Mouse (Mus musculus) midbrain, embryonic 10.5 days (tissue): ENCODE measurements at regions not wholly inside any gene's neighbourhood (a gene's known extent, or its start where the extent isn't known, plus 50 kb on each side); places are given as distances from the start of the nearest gene placed in this dataset.

Experiments used
- DNase-seq: peaks from one replicate; pipeline ENCODE4 v3.0.0-alpha.2; 2017; ENCODE audit warnings: low spot score
- H3K27ac ChIP-seq: fragments of 300-500 bp; sonication (generic); replicated peaks from 2 replicates; pipeline ENCODE4 v1.5.1; 2016; ENCODE audit warnings: mild to moderate bottlenecking
- H3K27me3 ChIP-seq: fragments of 300-500 bp; sonication (generic); 2 replicates; pipeline ENCODE4 v1.6.1; 2016; ENCODE audit warnings: low read depth, mild to moderate bottlenecking; ENCODE audit not compliant: poor library complexity, severe bottlenecking
- H3K36me3 ChIP-seq: fragments of 300-500 bp; sonication (generic); 2 replicates; pipeline ENCODE4 v1.6.1; 2016; ENCODE audit warnings: mild to moderate bottlenecking, moderate library complexity
- H3K4me1 ChIP-seq: fragments of 300-500 bp; sonication (generic); 2 replicates; pipeline ENCODE4 v1.6.1; 2016
- H3K4me3 ChIP-seq: fragments of 300-500 bp; sonication (generic); 2 replicates; pipeline ENCODE4 v1.5.1; 2016; ENCODE audit warnings: mild to moderate bottlenecking, moderate library complexity
- H3K9me3 ChIP-seq: fragments of 300-500 bp; sonication (generic); replicated peaks from 2 replicates; pipeline ENCODE4 v1.6.1; 2016; ENCODE audit warnings: mild to moderate bottlenecking
- WGBS: fragments of 180-500 bp; shearing (Covaris S2); methylation state at CpG from one replicate; pipeline ENCODE4 v1.1.7; 2016; 5-methylcytosine and 5-hydroxymethylcytosine counted together

GRCm38 (mm10) chr9:43908325-43908724, 134.9 kb upstream of the Thy1 start:
- Histone ChIP-seq H3K4me1 (peaks cover 10% of the 10 kb centered on the region), H3K4me3 (no peak overlapping the region), H3K27ac (no peak overlapping the region), H3K27me3 (no peaks in the 10 kb centered on the region), H3K9me3 (no peaks in the 10 kb centered on the region), H3K36me3 (no peaks in the 10 kb centered on the region)
- 84% methylated on average over 4 of the region's 4 CpGs for WGBS
- no peak for DNase-seq

DNA sequence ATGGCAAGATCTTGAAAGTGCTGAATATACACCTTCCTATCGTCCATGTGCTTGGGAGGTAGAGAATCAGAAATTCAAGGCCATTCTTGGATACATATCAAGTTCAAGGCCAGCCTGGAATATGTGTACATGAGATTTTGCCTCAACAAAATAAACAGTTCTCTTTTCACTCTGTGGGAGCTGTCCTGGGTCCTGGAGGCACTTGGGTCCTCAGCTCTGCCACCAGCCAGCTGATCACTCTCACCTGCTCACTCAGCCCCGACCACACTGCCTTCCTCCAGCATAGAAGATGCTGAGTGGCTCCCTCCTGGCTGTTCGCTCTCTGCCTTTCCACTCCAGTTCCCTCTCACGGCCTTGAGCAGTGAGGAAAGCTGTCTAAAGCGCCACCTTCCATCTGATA, 128.2 kb upstream of the Thy1 start:
- H3K27ac ChIP-seq, result no peak overlapping the region
- peaks cover 31% of the 10 kb centered on the region for H3K4me1 ChIP-seq
- H3K27me3 ChIP-seq, result peaks cover 30% of the 10 kb centered on the region
- H3K4me3 ChIP-seq, result no peak overlapping the region
- no peaks in the 10 kb centered on the region for H3K9me3 ChIP-seq
- 62% methylated on average over 5 of the region's 5 CpGs for WGBS
- no peaks in the 10 kb centered on the region for H3K36me3 ChIP-seq
- no peak for DNase-seq

DNA sequence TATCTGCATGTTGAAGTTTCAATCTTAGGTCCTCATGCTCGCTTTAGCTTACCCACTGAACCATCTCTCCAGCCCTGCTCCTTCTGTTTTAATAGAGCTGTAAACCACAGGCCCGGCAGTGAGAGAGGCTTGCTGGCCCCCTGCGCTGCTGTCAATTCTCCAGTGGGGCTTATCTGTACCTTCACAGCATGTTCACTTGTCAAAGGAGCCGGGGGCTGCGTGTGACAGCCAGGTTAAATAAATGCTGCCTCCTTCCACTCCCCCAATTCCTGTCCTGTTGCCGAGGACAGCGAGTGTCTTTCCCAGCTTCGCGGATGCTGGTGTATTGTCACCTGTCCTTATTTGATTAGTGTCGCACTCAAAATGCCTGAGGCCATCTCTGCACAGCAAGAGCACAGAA, 125.7 kb upstream of the Thy1 start:
- peaks cover 37% of the 10 kb centered on the region for H3K4me1 ChIP-seq
- 43% methylated on average over 10 of the region's 10 CpGs for WGBS
- no peak for DNase-seq
- H3K4me3 ChIP-seq, result no peak overlapping the region
- no peaks in the 10 kb centered on the region for H3K36me3 ChIP-seq
- H3K9me3 ChIP-seq, result no peaks in the 10 kb centered on the region
- H3K27ac ChIP-seq, result no peak overlapping the region
- peaks cover 55% of the 10 kb centered on the region for H3K27me3 ChIP-seq

DNA sequence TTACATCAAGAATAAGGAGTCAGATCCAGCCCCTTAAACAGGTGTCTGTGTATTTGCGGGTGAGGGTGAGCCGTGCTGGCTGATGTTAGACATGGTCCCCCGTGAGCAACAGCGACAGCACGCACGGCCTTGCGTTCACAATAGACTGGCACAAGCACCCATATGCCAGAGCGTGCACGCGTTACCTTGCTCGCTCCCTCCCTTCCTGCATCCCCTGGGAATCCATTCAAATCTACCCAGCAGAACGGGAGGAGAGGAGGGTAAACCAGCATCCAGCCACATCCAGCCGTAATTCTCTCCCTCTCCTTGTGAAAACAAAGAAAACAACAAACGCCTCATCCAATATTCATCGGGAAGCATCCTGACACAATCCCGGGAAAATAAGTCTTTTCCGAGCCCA, 124.2 kb upstream of the Thy1 start:
- no peak overlapping the region for H3K4me3 ChIP-seq
- no peak for DNase-seq
- peaks cover 70% of the 10 kb centered on the region for H3K27me3 ChIP-seq
- no peak overlapping the region; the same call in 1 of the 2 replicates for H3K27ac ChIP-seq
- H3K9me3 ChIP-seq, result no peaks in the 10 kb centered on the region
- peaks cover 42% of the 10 kb centered on the region for H3K4me1 ChIP-seq
- no peaks in the 10 kb centered on the region for H3K36me3 ChIP-seq
- 76% methylated on average over 17 of the region's 17 CpGs for WGBS

DNA sequence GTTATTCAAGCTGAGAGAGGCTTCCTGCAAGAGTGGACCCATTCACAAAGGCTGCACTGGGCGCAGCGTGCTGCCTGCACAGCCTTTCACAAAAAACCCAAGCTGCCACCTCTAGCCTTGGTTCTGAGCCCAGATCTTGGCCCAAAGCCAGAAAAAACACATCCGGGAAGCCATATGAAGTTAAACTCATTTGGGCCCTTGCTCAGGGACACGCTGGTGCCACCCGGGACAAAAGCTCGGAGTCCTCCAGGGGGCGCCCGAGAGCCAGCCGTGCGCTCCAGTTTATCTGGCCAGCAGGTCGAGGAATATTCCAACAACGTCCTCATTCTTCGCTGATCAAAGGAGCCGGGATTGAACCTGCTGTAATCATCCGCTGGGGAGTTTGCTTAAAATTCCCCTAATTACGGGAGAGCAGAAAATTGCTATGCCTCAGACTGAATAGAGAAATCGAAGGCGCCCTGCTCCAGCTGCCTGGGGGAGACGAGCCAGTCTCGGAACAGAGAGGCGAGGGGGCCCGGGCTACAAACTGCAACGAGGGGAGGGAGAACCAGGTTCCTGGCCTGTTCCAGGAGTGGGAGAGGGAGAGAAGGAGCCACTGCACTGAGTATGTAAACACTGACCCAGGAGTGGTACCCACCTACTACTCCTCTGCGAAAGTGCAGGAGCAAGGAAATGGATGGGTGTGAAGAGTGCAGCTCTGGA, 123.0 kb upstream of the Thy1 start:
- H3K4me1 ChIP-seq, result peaks cover 42% of the 10 kb centered on the region
- H3K4me3 ChIP-seq, result peak overlapping the region; percentile 38
- peak overlapping the region; percentile 5; the same call in 1 of the 2 replicates for H3K27ac ChIP-seq
- no peaks in the 10 kb centered on the region for H3K36me3 ChIP-seq
- H3K27me3 ChIP-seq, result peaks cover 71% of the 10 kb centered on the region
- WGBS, result 15% methylated on average over 24 of the region's 24 CpGs
- peak; percentile 83 for DNase-seq
- no peaks in the 10 kb centered on the region for H3K9me3 ChIP-seq

DNA sequence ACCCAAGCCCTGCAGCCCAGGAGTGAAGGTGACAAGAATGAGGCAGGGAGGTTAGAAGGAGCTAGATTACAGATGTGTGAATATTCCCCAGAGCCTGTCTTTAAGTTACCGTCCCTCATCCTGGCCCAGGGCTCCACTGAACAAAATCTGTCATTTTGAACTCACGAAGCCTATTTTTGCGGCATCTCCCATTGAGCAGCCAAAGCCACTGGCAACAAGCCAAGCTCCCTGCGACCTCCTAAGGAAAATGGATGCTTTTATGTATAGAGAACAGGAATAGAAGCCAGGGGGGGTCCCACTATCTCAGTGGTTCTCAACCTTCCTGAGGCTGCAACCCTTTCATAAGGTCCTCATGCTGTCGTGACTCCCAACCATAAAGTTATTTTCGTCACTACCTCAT, 121.0 kb upstream of the Thy1 start:
- no peak overlapping the region for H3K27ac ChIP-seq
- H3K4me3 ChIP-seq, result no peak overlapping the region
- peaks cover 33% of the 10 kb centered on the region for H3K4me1 ChIP-seq
- peaks cover 5% of the 10 kb centered on the region; the same call in 1 of the 2 replicates for H3K9me3 ChIP-seq
- peaks cover 68% of the 10 kb centered on the region for H3K27me3 ChIP-seq
- H3K36me3 ChIP-seq, result no peaks in the 10 kb centered on the region
- WGBS, result 85% methylated on average over 6 of the region's 6 CpGs
- DNase-seq, result no peak

DNA sequence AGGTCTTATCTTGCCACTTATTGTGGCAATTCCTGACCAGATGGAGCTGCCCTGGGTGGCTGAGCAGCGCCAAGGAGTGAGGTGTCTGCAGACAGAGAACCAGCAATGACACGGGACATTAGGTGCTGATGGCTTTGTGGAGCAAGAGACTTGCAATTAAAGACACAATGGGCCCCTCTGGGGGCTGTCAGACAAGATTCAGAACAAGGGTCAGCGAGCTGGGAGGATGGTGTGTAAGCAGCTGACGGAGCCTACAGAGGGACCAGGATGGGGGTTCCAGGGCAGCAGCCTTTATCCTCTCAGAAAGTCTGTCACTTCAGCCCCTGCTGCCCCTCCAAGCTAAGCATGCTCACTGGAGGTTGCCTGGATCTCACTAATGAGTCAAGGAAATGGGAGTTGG, 120.1 kb upstream of the Thy1 start:
- 48% methylated on average over 4 of the region's 4 CpGs for WGBS
- H3K4me3 ChIP-seq, result no peak overlapping the region
- no peak for DNase-seq
- H3K36me3 ChIP-seq, result no peaks in the 10 kb centered on the region
- H3K27me3 ChIP-seq, result peaks cover 60% of the 10 kb centered on the region
- no peak overlapping the region for H3K27ac ChIP-seq
- H3K4me1 ChIP-seq, result peaks cover 26% of the 10 kb centered on the region
- peaks cover 5% of the 10 kb centered on the region; the same call in 1 of the 2 replicates for H3K9me3 ChIP-seq

GRCm38 (mm10) chr9:43924795-43925194, 118.4 kb upstream of the Thy1 start:
- Histone ChIP-seq H3K4me1 (peaks cover 26% of the 10 kb centered on the region), H3K27ac (no peak overlapping the region), H3K9me3 (peaks cover 5% of the 10 kb centered on the region; the same call in 1 of the 2 replicates), H3K27me3 (peaks cover 43% of the 10 kb centered on the region), H3K36me3 (no peaks in the 10 kb centered on the region), H3K4me3 (no peak overlapping the region)
- DNase-seq, result no peak
- WGBS, result 39% methylated on average over 15 of the region's 15 CpGs

GRCm38 (mm10) chr9:43929312-43930036, 113.7 kb upstream of the Thy1 start:
- H3K36me3 ChIP-seq, result no peaks in the 10 kb centered on the region
- 0 out of 2 replicates have a peak, but pooled peaks cover 15% of the 10 kb centered on the region for H3K27me3 ChIP-seq
- H3K4me1 ChIP-seq, result peaks cover 41% of the 10 kb centered on the region
- H3K27ac ChIP-seq, result peak overlapping the region; percentile 57; the same call in 1 of the 2 replicates
- H3K9me3 ChIP-seq, result peaks cover 5% of the 10 kb centered on the region; the same call in 1 of the 2 replicates
- WGBS, result 31% methylated on average over 7 of the region's 7 CpGs
- no peak for DNase-seq
- no peak overlapping the region for H3K4me3 ChIP-seq

GRCm38 (mm10) chr9:43930037-43930404, 113.2 kb upstream of the Thy1 start:
- Histone ChIP-seq H3K27ac (peak overlapping the region; percentile 57), H3K4me3 (no peak overlapping the region), H3K27me3 (peaks cover 19% of the 10 kb centered on the region), H3K4me1 (peaks cover 44% of the 10 kb centered on the region), H3K9me3 (peaks cover 5% of the 10 kb centered on the region; the same call in 1 of the 2 replicates), H3K36me3 (no peaks in the 10 kb centered on the region)
- no peak for DNase-seq

DNA sequence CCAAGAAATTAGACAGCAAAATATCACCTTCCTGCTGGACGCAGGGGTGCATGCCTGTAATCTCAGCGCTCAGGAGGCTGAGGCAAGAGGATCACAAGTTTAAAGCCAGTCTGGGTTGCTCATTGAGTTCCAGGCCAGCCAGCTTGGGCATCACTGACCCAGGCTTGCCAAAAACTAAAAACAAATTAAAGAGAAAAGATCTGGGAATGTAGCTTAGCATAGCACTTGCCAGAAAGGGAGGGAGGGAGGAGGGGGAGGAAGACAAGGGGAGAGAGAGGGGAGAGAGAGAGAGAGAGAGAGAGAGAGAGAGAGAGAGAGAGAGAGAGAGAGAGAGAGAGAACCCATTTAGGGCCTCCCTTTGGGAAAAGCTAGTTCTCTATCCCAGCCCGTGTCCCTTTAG, 112.7 kb upstream of the Thy1 start:
- 74% methylated on average over 3 of the region's 3 CpGs for WGBS
- DNase-seq, result no peak
- peaks cover 44% of the 10 kb centered on the region for H3K4me1 ChIP-seq

GRCm38 (mm10) chr9:43934012-43934690, 109.0 kb upstream of the Thy1 start:
- H3K27me3 ChIP-seq, result peaks cover 29% of the 10 kb centered on the region
- no peaks in the 10 kb centered on the region for H3K36me3 ChIP-seq
- peak; percentile 27 for DNase-seq
- no peak overlapping the region for H3K27ac ChIP-seq
- peaks cover 39% of the 10 kb centered on the region for H3K4me1 ChIP-seq
- WGBS, result 44% methylated on average over 18 of the region's 18 CpGs
- no peak overlapping the region for H3K4me3 ChIP-seq
- no peaks in the 10 kb centered on the region for H3K9me3 ChIP-seq

More for the DNA sequence above, 112.7 kb upstream of the Thy1 start:
- H3K27me3 ChIP-seq, result peaks cover 24% of the 10 kb centered on the region
- no peaks in the 10 kb centered on the region for H3K36me3 ChIP-seq
- peaks cover 5% of the 10 kb centered on the region; the same call in 1 of the 2 replicates for H3K9me3 ChIP-seq
- no peak overlapping the region for H3K4me3 ChIP-seq
- H3K27ac ChIP-seq, result peak overlapping the region; percentile 57

DNA sequence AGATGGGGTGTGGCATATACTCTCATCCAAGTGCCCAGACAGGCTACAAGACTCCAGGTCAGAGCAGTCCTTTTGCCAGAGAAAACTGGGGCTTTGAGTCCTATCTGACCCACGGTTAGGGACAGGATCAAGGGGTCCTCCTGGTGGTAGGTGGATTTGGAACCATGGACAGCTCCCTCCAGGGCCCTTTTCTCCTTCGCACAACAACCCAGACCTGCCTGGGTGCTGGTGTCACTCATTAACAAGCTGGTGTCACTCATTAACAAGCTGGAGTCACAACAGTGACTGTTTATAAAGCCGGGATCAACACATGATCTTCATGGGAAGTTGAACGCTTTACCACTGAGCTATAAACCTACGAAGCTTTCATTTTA, 108.5 kb upstream of the Thy1 start:
- 30% methylated on average over 5 of the region's 5 CpGs for WGBS
- H3K4me3 ChIP-seq, result no peak overlapping the region
- H3K27ac ChIP-seq, result no peak overlapping the region; the same call in 1 of the 2 replicates
- H3K36me3 ChIP-seq, result no peaks in the 10 kb centered on the region
- no peaks in the 10 kb centered on the region for H3K9me3 ChIP-seq
- no peak for DNase-seq
- H3K27me3 ChIP-seq, result peaks cover 29% of the 10 kb centered on the region
- H3K4me1 ChIP-seq, result peaks cover 34% of the 10 kb centered on the region
